Mouse (Mus musculus): ENCODE results near the gene Gm16253.

GRCm38 (mm10) chr3:96623201-96623600, 46.4 kb downstream of the Gm16253 start:
- no peak for TF ChIP-seq MXI1 (IDR thresholded peaks at IDR 0.05; ENCODE audit: low read depth, low read length)
- no peak for TF ChIP-seq POLR2A (IDR thresholded peaks at IDR 0.05; ENCODE audit: control insufficient read depth in 1 of 2, insufficient read depth in 1 of 2, low read depth in 1 of 2, low read length in 2 of 2, poor library complexity in 1 of 2)
- no peak for TF ChIP-seq E2F4 (IDR thresholded peaks at IDR 0.05; ENCODE audit: borderline replicate concordance, low read depth, low read length)
- no peak for TF ChIP-seq RCOR1 (IDR thresholded peaks at IDR 0.05; ENCODE audit: low read depth, low read length)
- no peak for TF ChIP-seq NRF1 (IDR thresholded peaks at IDR 0.05; ENCODE audit: insufficient read depth, low read depth, low read length, poor library complexity, severe bottlenecking)

Data from MEL (cell line).